Mouse (Mus musculus): ENCODE results near the gene Fam83e.

GRCm38 (mm10) chr7:45715741-45716459 lies 5.1 kb upstream of the Fam83e start:
- TF ChIP-seq CTCF (IDR thresholded peaks at IDR 0.05; ENCODE audit: low read depth): no peak
- no peak for TF ChIP-seq EP300 (optimal IDR thresholded peaks at IDR 0.05)

All from stomach, postnatal 0 days (tissue).